19 mouse cellular contexts compared by ENCODE assay signal in genomic region chr3:107150872-107151540, GRCm38 (mm10). TPM values are rescaled to one million over a fixed set of nuclear protein-coding genes. Genes with fewer than 3 reads are reported as not detected.
A peak's percentile ranks its signal among the peaks of the same experiment; 100 is the strongest.
DNase-seq lines count a peak whose midpoint lies in the region.
"Had no signal": no experiment of that assay in that cellular context is flagged by ENCODE, and none has a peak within 500 bp of the region (broad histone marks: within the 10 kb centered on the region; RNA-seq: fewer than 3 reads in every experiment).

No protein-coding gene starts in this region.

- no peaks in the 10 kb centered on the region for H3K4me1 ChIP-seq in heart, embryonic 10.5 days
- H3K4me1 ChIP-seq: liver, embryonic 12.5 days had no signal

- peak; percentile 64 for DNase-seq in heart, embryonic 10.5 days (ENCODE audit: low spot score)
- DNase-seq in heart, postnatal 25 days (ENCODE audit: low spot score), result no peak
- DNase-seq in right cerebral cortex, postnatal 4 days, result peak; percentile 47
- no peak for DNase-seq in right cerebral cortex, postnatal 25 days
- peak; percentile 35 to 48 for DNase-seq in layer of hippocampus, postnatal 36 days
- no peak for DNase-seq in urinary bladder, adult 2 months (ENCODE audit: low spot score)
- DNase-seq in kidney, postnatal 14 days, result no peak
- no peak for DNase-seq in ovary, postnatal 36 days (ENCODE audit: low spot score)
- DNase-seq: adrenal gland, adult 2 months; spleen, adult 18-20 months; thymus, postnatal 36 days had no signal

- H3K27me3 ChIP-seq in heart, embryonic 10.5 days (ENCODE audit: insufficient read depth, poor library complexity, severe bottlenecking), result no peaks in the 10 kb centered on the region
- H3K27me3 ChIP-seq: liver, embryonic 12.5 days had no signal

- H3K9me3 ChIP-seq in heart, embryonic 10.5 days, result no peaks in the 10 kb centered on the region
- H3K9me3 ChIP-seq: liver, embryonic 12.5 days had no signal

- WGBS in heart, embryonic 10.5 days, result 55% methylated on average over 7 of the region's 7 CpGs

- H3K4me3 ChIP-seq in heart, embryonic 10.5 days, result no peak overlapping the region
- H3K4me3 ChIP-seq: erythroblast, embryonic 14.5 days; liver, embryonic 12.5 days had no signal

- H3K36me3 ChIP-seq in heart, embryonic 10.5 days, result no peaks in the 10 kb centered on the region
- H3K36me3 ChIP-seq: liver, embryonic 12.5 days had no signal

- intact Hi-C loops in heart, postnatal 25 days (cut with DNase I), result no loop called here

- H3K27ac ChIP-seq in heart, embryonic 10.5 days, result no peak overlapping the region
- H3K27ac ChIP-seq: liver, embryonic 12.5 days had no signal

RNA-seq across cellular contexts. Expression of gene Kcna10, which starts 31.9 kb away (rescaled TPM):
- not detected in 2 replicates for polyA plus RNA-seq in heart, embryonic 10.5 days (2016; fragmentation: Nextera tagmentation; extraction: Ambion mirVana)
- total RNA-seq in heart, postnatal 25 days (2021), result not detected
- not detected for total RNA-seq in layer of hippocampus, postnatal 36 days (2021)
- not detected in 2 replicates for polyA plus RNA-seq in urinary bladder, adult 2 months (2012; rRNA removed)
- total RNA-seq: adrenal gland, adult 2 months; gastrocnemius, adult 18-20 months; hematopoietic stem cell, adult 5-6 weeks; layer of hippocampus, adult 8-10 months had no signal
- polyA plus RNA-seq: adrenal gland, adult 2 months; erythroblast, embryonic 14.5 days; kidney, embryonic 14.5 days; liver, embryonic 12.5 days; lung, postnatal 0 days; stomach, embryonic 16.5 days had no signal

RNA-seq across cellular contexts. Expression of gene Kcna2, which starts 50.1 kb away (rescaled TPM):
- not detected in 2 replicates for polyA plus RNA-seq in heart, embryonic 10.5 days (2016; fragmentation: Nextera tagmentation; extraction: Ambion mirVana)
- 1 to 10 TPM; 1.4 to 2.0 TPM for total RNA-seq in heart, postnatal 25 days (2021)
- total RNA-seq in layer of hippocampus, postnatal 36 days (2021), result 10 to 100 TPM; 91.3 to 91.6 TPM
- 4.9 and 6.2 TPM in 2 replicates for polyA plus RNA-seq in urinary bladder, adult 2 months (2012; rRNA removed)
- total RNA-seq: hematopoietic stem cell, adult 5-6 weeks had no signal

Comparison
In these comparisons a context has a peak if more than half of its experiments do, and no peak if none do; other contexts are left out.
1. DNase-seq: peak in heart, embryonic 10.5 days (single experiment), right cerebral cortex, postnatal 4 days (single experiment) and layer of hippocampus, postnatal 36 days (2 of 2); none in heart, postnatal 25 days (single experiment), right cerebral cortex, postnatal 25 days (single experiment), urinary bladder, adult 2 months (single experiment), kidney, postnatal 14 days (single experiment) and ovary, postnatal 36 days (single experiment).
2. RNA of gene Kcna2, which starts 50.1 kb away (total RNA-seq): 91.3 to 91.6 TPM in layer of hippocampus, postnatal 36 days; 1.4 to 2.0 TPM in heart, postnatal 25 days; every median in the first group is over 10 times any median in the second.